Mouse (Mus musculus): ENCODE data around the gene Gpd1.

GRCm38 (mm10) chr15:99714206-99714605 lies 3.1 kb upstream of the Gpd1 start:
- TF ChIP-seq CTCF (IDR thresholded peaks at IDR 0.05; ENCODE audit: low read depth) (no peak), EP300 (IDR thresholded peaks at IDR 0.05; ENCODE audit: low read depth) (no peak)

Data from liver, postnatal 0 days (tissue).